Mouse (Mus musculus): ENCODE results near the gene Epm2aip1. TPM values are rescaled to one million over a fixed set of nuclear protein-coding genes. Genes with fewer than 3 reads are reported as not detected.

The Epm2aip1 gene
- polyA plus RNA-seq, 1 experiment, result 20.2 TPM

DNA sequence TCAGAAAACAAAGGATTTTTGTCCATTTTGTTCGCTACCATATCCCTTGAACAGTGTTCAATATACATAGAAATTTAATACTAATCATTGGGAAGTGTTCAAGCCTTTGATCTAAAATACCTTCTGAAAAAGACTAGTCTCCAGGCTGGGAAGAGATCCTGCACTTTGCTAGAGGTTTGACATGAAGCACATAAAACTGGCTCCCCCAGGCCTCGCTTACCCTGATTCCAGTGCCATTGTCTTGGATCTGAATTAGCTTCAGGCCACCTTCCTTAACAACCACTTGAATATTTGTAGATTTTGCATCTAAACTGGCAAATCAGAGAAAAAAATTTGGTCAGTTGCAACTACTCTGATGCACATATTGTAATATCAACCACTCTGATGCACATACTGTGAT lies 3.7 kb upstream of the Epm2aip1 start:
- H3K4me1 ChIP-seq (ENCODE audit: control insufficient read depth, insufficient read depth, low read length), result no peaks in the 10 kb centered on the region
- no peak overlapping the region for H3K9ac ChIP-seq (ENCODE audit: low read depth, poor library complexity, severe bottlenecking)
- H3K4me3 ChIP-seq (ENCODE audit: low read depth, low read length), result no peak overlapping the region
- no peak overlapping the region for H3K27ac ChIP-seq (ENCODE audit: insufficient read depth, low read length)
- no peak for TF ChIP-seq CTCF (IDR thresholded peaks at IDR 0.05; ENCODE audit: low read depth, low read length)
- TF ChIP-seq POLR2A (IDR thresholded peaks at IDR 0.05; ENCODE audit: insufficient read depth, low read length), result no peak
- H3K27me3 ChIP-seq (ENCODE audit: control insufficient read depth, insufficient read depth, low read length, poor library complexity, severe bottlenecking), result no peaks in the 10 kb centered on the region
- peaks cover 2% of the 10 kb centered on the region; the same call in 1 of the 2 replicates for H3K9me3 ChIP-seq (replicated peaks; ENCODE audit: control insufficient read depth, insufficient read depth, low read length, poor library complexity, severe bottlenecking)
- peaks cover 28% of the 10 kb centered on the region for H3K36me3 ChIP-seq (ENCODE audit: control insufficient read depth, insufficient read depth, low read length, poor library complexity, severe bottlenecking)

DNA sequence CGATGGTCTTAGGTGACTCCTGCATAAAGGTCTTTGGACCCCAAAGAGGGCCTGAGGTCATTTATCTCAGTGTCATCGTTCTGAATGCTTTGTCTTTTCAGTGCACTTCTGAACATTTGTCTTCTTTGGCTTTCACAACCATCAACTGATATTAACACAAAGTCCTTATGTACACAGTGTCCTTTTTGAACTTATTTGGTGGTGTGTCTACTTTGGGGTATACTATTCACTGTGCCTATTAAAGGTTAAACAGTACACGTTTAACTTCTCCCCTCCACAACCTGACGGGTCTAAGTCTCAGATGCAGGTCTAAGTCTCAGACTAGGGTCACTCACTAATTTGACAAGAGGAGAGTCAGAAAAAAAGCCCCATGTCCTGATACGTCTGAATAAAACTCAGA lies 1.1 kb upstream of the Epm2aip1 start:
- peak overlapping the region; percentile 82 for H3K4me3 ChIP-seq (ENCODE audit: low read depth, low read length)
- H3K9me3 ChIP-seq (replicated peaks; ENCODE audit: control insufficient read depth, insufficient read depth, low read length, poor library complexity, severe bottlenecking), result peaks cover 9% of the 10 kb centered on the region
- peak overlapping the region; percentile 85 for H3K9ac ChIP-seq (ENCODE audit: low read depth, poor library complexity, severe bottlenecking)
- H3K36me3 ChIP-seq (ENCODE audit: control insufficient read depth, insufficient read depth, low read length, poor library complexity, severe bottlenecking), result peaks cover 35% of the 10 kb centered on the region
- 0 out of 2 replicates have a peak overlapping the region, but pooled peaks have one; percentile 24 for H3K27ac ChIP-seq (ENCODE audit: insufficient read depth, low read length)
- TF ChIP-seq POLR2A (IDR thresholded peaks at IDR 0.05; ENCODE audit: insufficient read depth, low read length), result no peak
- H3K4me1 ChIP-seq (ENCODE audit: control insufficient read depth, insufficient read depth, low read length), result no peaks in the 10 kb centered on the region
- H3K27me3 ChIP-seq (ENCODE audit: control insufficient read depth, insufficient read depth, low read length, poor library complexity, severe bottlenecking), result no peaks in the 10 kb centered on the region

DNA sequence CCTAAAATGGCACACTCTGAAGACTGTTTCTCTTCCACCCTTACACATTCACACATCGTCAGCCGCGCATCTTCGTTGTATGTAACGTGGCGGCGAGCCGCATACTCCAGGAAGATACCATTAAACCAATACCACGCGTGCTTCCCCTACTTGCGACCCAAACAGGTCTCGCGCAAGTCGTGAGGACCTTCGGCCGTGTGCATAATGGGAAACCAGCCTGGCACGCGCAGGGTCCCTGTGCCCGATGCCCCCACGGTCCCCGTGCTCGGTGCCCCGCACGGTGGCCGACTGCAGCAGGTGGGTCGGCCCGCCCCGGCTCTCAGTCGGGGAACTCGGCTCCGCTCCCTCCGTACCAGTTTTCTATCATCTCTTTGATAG lies 684 bp upstream of the Epm2aip1 start:
- peaks cover 32% of the 10 kb centered on the region for H3K36me3 ChIP-seq (ENCODE audit: control insufficient read depth, insufficient read depth, low read length, poor library complexity, severe bottlenecking)
- TF ChIP-seq POLR2A (IDR thresholded peaks at IDR 0.05; ENCODE audit: insufficient read depth, low read length) (no peak), EP300 (IDR thresholded peaks at IDR 0.05; ENCODE audit: insufficient read depth, low read depth, low read length) (no peak), CTCF (IDR thresholded peaks at IDR 0.05; ENCODE audit: low read depth, low read length) (no peak)
- H3K4me1 ChIP-seq (ENCODE audit: control insufficient read depth, insufficient read depth, low read length), result no peaks in the 10 kb centered on the region
- H3K27me3 ChIP-seq (ENCODE audit: control insufficient read depth, insufficient read depth, low read length, poor library complexity, severe bottlenecking), result no peaks in the 10 kb centered on the region
- peak overlapping the region; percentile 82 for H3K4me3 ChIP-seq (ENCODE audit: low read depth, low read length)
- H3K27ac ChIP-seq (ENCODE audit: insufficient read depth, low read length), result peak overlapping the region; percentile 24; the same call in 1 of the 2 replicates
- H3K9me3 ChIP-seq (replicated peaks; ENCODE audit: control insufficient read depth, insufficient read depth, low read length, poor library complexity, severe bottlenecking), result peaks cover 9% of the 10 kb centered on the region
- H3K9ac ChIP-seq (ENCODE audit: low read depth, poor library complexity, severe bottlenecking), result peak overlapping the region; percentile 85

DNA sequence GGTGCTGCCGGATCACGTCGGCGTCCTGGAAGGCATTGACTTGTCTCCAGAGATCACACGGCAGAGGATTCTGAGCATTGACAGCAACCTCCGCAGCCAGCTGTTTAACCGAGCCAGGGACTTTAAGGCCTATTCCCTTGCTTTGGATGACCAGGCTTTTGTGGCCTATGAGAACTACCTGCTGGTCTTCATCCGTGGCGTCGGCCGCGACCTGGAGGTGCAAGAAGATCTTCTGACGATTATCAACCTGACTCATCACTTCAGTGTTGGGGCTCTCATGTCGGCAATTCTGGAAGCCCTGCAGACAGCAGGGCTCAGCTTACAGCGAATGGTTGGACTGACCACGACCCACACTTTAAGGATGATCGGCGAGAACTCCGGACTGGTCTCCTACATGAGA lies 627 bp downstream of the Epm2aip1 start:
- Histone ChIP-seq H3K4me1 (ENCODE audit: control insufficient read depth, insufficient read depth, low read length) (no peaks in the 10 kb centered on the region), H3K27me3 (ENCODE audit: control insufficient read depth, insufficient read depth, low read length, poor library complexity, severe bottlenecking) (no peaks in the 10 kb centered on the region), H3K27ac (ENCODE audit: insufficient read depth, low read length) (peak overlapping the region; percentile 71; the same call in 1 of the 2 replicates), H3K9me3 (replicated peaks; ENCODE audit: control insufficient read depth, insufficient read depth, low read length, poor library complexity, severe bottlenecking) (peaks cover 9% of the 10 kb centered on the region), H3K4me3 (ENCODE audit: low read depth, low read length) (peak overlapping the region; percentile 83), H3K9ac (ENCODE audit: low read depth, poor library complexity, severe bottlenecking) (peak overlapping the region; percentile 78), H3K36me3 (ENCODE audit: control insufficient read depth, insufficient read depth, low read length, poor library complexity, severe bottlenecking) (peaks cover 23% of the 10 kb centered on the region)
- TF ChIP-seq EP300 (IDR thresholded peaks at IDR 0.05; ENCODE audit: insufficient read depth, low read depth, low read length) (no peak), POLR2A (IDR thresholded peaks at IDR 0.05; ENCODE audit: insufficient read depth, low read length) (no peak), CTCF (IDR thresholded peaks at IDR 0.05; ENCODE audit: low read depth, low read length) (no peak)

- no peaks in the 10 kb centered on the region for H3K4me1 ChIP-seq (ENCODE audit: control insufficient read depth, insufficient read depth, low read length)
Observed at GRCm38 (mm10) chr9:111272996-111273785, 1.5 kb downstream of the Epm2aip1 start.

GRCm38 (mm10) chr9:111273958-111274357 lies 2.2 kb downstream of the Epm2aip1 start:
- H3K9me3 ChIP-seq (replicated peaks; ENCODE audit: control insufficient read depth, insufficient read depth, low read length, poor library complexity, severe bottlenecking), result peaks cover 9% of the 10 kb centered on the region
- H3K9ac ChIP-seq (ENCODE audit: low read depth, poor library complexity, severe bottlenecking), result no peak overlapping the region
- no peaks in the 10 kb centered on the region for H3K27me3 ChIP-seq (ENCODE audit: control insufficient read depth, insufficient read depth, low read length, poor library complexity, severe bottlenecking)
- peaks cover 17% of the 10 kb centered on the region for H3K36me3 ChIP-seq (ENCODE audit: control insufficient read depth, insufficient read depth, low read length, poor library complexity, severe bottlenecking)
- H3K27ac ChIP-seq (ENCODE audit: insufficient read depth, low read length), result no peak overlapping the region
- no peaks in the 10 kb centered on the region for H3K4me1 ChIP-seq (ENCODE audit: control insufficient read depth, insufficient read depth, low read length)
- no peak overlapping the region for H3K4me3 ChIP-seq (ENCODE audit: low read depth, low read length)
- TF ChIP-seq POLR2A (IDR thresholded peaks at IDR 0.05; ENCODE audit: insufficient read depth, low read length), result no peak
- no peak for TF ChIP-seq CTCF (IDR thresholded peaks at IDR 0.05; ENCODE audit: low read depth, low read length)
- no peak for TF ChIP-seq EP300 (IDR thresholded peaks at IDR 0.05; ENCODE audit: insufficient read depth, low read depth, low read length)

More at GRCm38 (mm10) chr9:111272996-111273785, 1.5 kb downstream of the Epm2aip1 start:
- Histone ChIP-seq H3K36me3 (ENCODE audit: control insufficient read depth, insufficient read depth, low read length, poor library complexity, severe bottlenecking) (peaks cover 17% of the 10 kb centered on the region), H3K27me3 (ENCODE audit: control insufficient read depth, insufficient read depth, low read length, poor library complexity, severe bottlenecking) (no peaks in the 10 kb centered on the region), H3K27ac (ENCODE audit: insufficient read depth, low read length) (no peak overlapping the region), H3K4me3 (ENCODE audit: low read depth, low read length) (0 out of 2 replicates have a peak overlapping the region, but pooled peaks have one; percentile 13), H3K9me3 (replicated peaks; ENCODE audit: control insufficient read depth, insufficient read depth, low read length, poor library complexity, severe bottlenecking) (peaks cover 9% of the 10 kb centered on the region), H3K9ac (ENCODE audit: low read depth, poor library complexity, severe bottlenecking) (peak overlapping the region; percentile 78)
- no peak for TF ChIP-seq CTCF (IDR thresholded peaks at IDR 0.05; ENCODE audit: low read depth, low read length)
- no peak for TF ChIP-seq EP300 (IDR thresholded peaks at IDR 0.05; ENCODE audit: insufficient read depth, low read depth, low read length)
- TF ChIP-seq POLR2A (IDR thresholded peaks at IDR 0.05; ENCODE audit: insufficient read depth, low read length), result no peak

Data from ES-Bruce4 (cell line).